Mouse (Mus musculus): ENCODE measurements around the gene Fbxl17.

Gene Fbxl17

GRCm38 (mm10) chr17:63459712-63460495, 39.9 kb downstream of the Fbxl17 start:
- no peak for DNase-seq (ENCODE audit: low spot score in 2 of 2)

GRCm38 (mm10) chr17:63458052-63458451, 41.8 kb downstream of the Fbxl17 start:
- no peak for DNase-seq (ENCODE audit: low spot score in 2 of 2)

- no peak for DNase-seq (ENCODE audit: low spot score in 2 of 2)
Observed at GRCm38 (mm10) chr17:63451311-63452006, 48.4 kb downstream of the Fbxl17 start.

GRCm38 (mm10) chr17:63447691-63448090, 52.1 kb downstream of the Fbxl17 start:
- no peak for DNase-seq (ENCODE audit: low spot score in 2 of 2)

GRCm38 (mm10) chr17:63446971-63447679, 52.7 kb downstream of the Fbxl17 start:
- no peak for DNase-seq (ENCODE audit: low spot score in 2 of 2)

GRCm38 (mm10) chr17:63445212-63445611, 54.6 kb downstream of the Fbxl17 start:
- no peak for DNase-seq (ENCODE audit: low spot score in 2 of 2)

- DNase-seq (ENCODE audit: low spot score in 2 of 2): no peak
Observed at GRCm38 (mm10) chr17:63437424-63437823, 62.4 kb downstream of the Fbxl17 start.

GRCm38 (mm10) chr17:63434081-63434480, 65.7 kb downstream of the Fbxl17 start:
- no peak for DNase-seq (ENCODE audit: low spot score in 2 of 2)

- no peak for DNase-seq (ENCODE audit: low spot score in 2 of 2)
Observed at GRCm38 (mm10) chr17:63431650-63432049, 68.2 kb downstream of the Fbxl17 start.

- no peak for DNase-seq (ENCODE audit: low spot score in 2 of 2)
Observed at GRCm38 (mm10) chr17:63430395-63431075, 69.3 kb downstream of the Fbxl17 start.

GRCm38 (mm10) chr17:63423851-63424250, 76.0 kb downstream of the Fbxl17 start:
- DNase-seq (ENCODE audit: low spot score in 2 of 2): no peak

- DNase-seq (ENCODE audit: low spot score in 2 of 2): no peak
Observed at GRCm38 (mm10) chr17:63422685-63423084, 77.1 kb downstream of the Fbxl17 start.

- DNase-seq (ENCODE audit: low spot score in 2 of 2): no peak
Observed at GRCm38 (mm10) chr17:63421864-63422263, 78.0 kb downstream of the Fbxl17 start.

- DNase-seq (ENCODE audit: low spot score in 2 of 2): no peak
Observed at GRCm38 (mm10) chr17:63419503-63419902, 80.3 kb downstream of the Fbxl17 start.

- DNase-seq (ENCODE audit: low spot score in 2 of 2): peak; percentile 13 to 38
Observed at GRCm38 (mm10) chr17:63413973-63414580, 85.7 kb downstream of the Fbxl17 start.

- DNase-seq (ENCODE audit: low spot score in 2 of 2): no peak
Observed at GRCm38 (mm10) chr17:63411564-63411963, 88.3 kb downstream of the Fbxl17 start.

- DNase-seq (ENCODE audit: low spot score in 2 of 2): no peak
Observed at GRCm38 (mm10) chr17:63410101-63410500, 89.7 kb downstream of the Fbxl17 start.

- DNase-seq (ENCODE audit: low spot score in 2 of 2): no peak
Observed at GRCm38 (mm10) chr17:63405955-63406354, 93.9 kb downstream of the Fbxl17 start.

GRCm38 (mm10) chr17:63405471-63405870, 94.3 kb downstream of the Fbxl17 start:
- DNase-seq (ENCODE audit: low spot score in 2 of 2): no peak

GRCm38 (mm10) chr17:63404968-63405367, 94.8 kb downstream of the Fbxl17 start:
- peak in 1 of 2 experiments; percentile 48 for DNase-seq (ENCODE audit: low spot score in 2 of 2)

- no peak for DNase-seq (ENCODE audit: low spot score in 2 of 2)
Observed at GRCm38 (mm10) chr17:63403801-63404415, 95.9 kb downstream of the Fbxl17 start.

Measured in heart, adult 9 months (tissue).